Mouse (Mus musculus) midbrain, embryonic 12.5 days (tissue): Measurements from ENCODE around the gene Naaladl2. TPM values are rescaled to one million over a fixed set of nuclear protein-coding genes. Genes with fewer than 3 reads are reported as not detected.

Experiments used
- ATAC-seq: fragments of 200-750 bp; cut with Nextera tagmentation; 2 replicates; pipeline ENCODE4 v1.8.0; 2017; ENCODE audit warnings: low read depth, moderate TSS enrichment, moderate library complexity; ENCODE audit not compliant: low FRiP score
- H3K27ac ChIP-seq: fragments of 300-500 bp; sonication (generic); replicated peaks from 2 replicates; pipeline ENCODE4 v1.5.1; 2016; ENCODE audit warnings: mild to moderate bottlenecking
- H3K27me3 ChIP-seq: fragments of 300-500 bp; sonication (generic); 2 replicates; pipeline ENCODE4 v1.6.1; 2016; ENCODE audit warnings: mild to moderate bottlenecking
- H3K36me3 ChIP-seq: fragments of 300-500 bp; sonication (generic); 2 replicates; pipeline ENCODE4 v1.6.1; 2016
- H3K4me1 ChIP-seq: fragments of 300-500 bp; sonication (generic); 2 replicates; pipeline ENCODE4 v1.6.1; 2016
- H3K4me2 ChIP-seq: fragments of 300-500 bp; sonication (generic); replicated peaks from 2 replicates; pipeline ENCODE4 v1.6.1; 2016; ENCODE audit warnings: mild to moderate bottlenecking, moderate library complexity
- H3K4me3 ChIP-seq: fragments of 300-500 bp; sonication (generic); 2 replicates; pipeline ENCODE4 v1.5.1; 2016; ENCODE audit warnings: mild to moderate bottlenecking
- H3K9ac ChIP-seq: fragments of 300-500 bp; sonication (generic); replicated peaks from 2 replicates; pipeline ENCODE4 v1.6.1; 2016; ENCODE audit warnings: mild to moderate bottlenecking, moderate library complexity
- H3K9me3 ChIP-seq: fragments of 300-500 bp; sonication (generic); 2 replicates; pipeline ENCODE4 v1.6.1; 2016; ENCODE audit warnings: mild to moderate bottlenecking
- WGBS: fragments of 180-500 bp; shearing (Covaris S2); methylation state at CpG from one replicate; pipeline ENCODE4 v1.1.7; 2016; 5-methylcytosine and 5-hydroxymethylcytosine counted together
- polyA plus RNA-seq: library from polyadenylated mRNA; unstranded; fragments of >200 nt; fragmentation: Nextera tagmentation; extraction: Ambion mirVana; gene quantifications from 2 replicates; pipeline ENCODE4 v1.2.1, GENCODE M21; 2016

The Naaladl2 gene
- 0.59 and 1.0 TPM in 2 replicates for polyA plus RNA-seq

DNA sequence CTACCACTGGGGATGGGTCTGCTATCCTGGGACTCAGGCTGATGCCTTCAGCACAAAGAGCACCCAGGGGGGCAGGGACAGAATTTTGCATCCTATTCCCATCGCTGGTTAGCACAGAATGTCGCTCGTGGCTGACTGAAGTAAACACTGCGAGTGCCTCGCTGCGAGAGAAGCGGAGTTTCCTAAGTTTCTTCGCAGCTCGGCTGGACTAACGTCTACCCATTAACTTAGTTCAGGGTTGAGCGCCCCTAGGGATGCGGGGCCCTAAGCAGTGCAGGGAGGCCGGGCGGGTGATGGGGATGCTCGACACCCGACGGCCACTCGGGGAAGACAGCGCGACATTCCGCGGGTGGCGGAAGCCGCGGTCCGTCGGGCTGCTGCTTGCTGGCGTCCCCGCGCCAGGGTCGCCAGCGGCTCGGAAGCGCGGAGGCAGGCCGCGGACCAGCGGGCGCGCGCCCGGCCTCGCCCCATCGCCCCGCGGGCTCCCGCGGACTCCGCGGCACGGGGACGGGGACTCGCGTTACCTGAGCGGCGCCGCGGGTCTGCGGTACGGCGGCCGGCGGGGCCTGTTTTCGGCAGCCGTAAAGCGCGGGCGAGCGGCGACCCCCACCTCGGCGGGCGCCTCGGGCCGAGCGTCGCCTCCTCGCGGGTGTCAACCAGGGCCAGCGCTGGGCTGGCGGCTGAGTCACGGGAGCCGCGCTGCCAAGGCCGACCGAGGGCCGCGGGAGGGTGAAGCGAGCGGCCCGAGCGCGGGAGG lies at the start of gene Naaladl2:
Gene Naaladl2, minus strand, starts transcription at position 707 of the 757 bp plus-strand sequence.
- Histone ChIP-seq H3K27ac (peak within 1 kb of the TSS; percentile 79), H3K4me3 (peak within 1 kb of the TSS; percentile 70), H3K4me2 (peak within 1 kb of the TSS; percentile 68), H3K27me3 (no peaks in the 10 kb centered on the region), H3K9me3 (no peaks in the 10 kb centered on the region), H3K4me1 (peaks cover 12% of the 10 kb centered on the region), H3K36me3 (no peaks in the 10 kb centered on the region), H3K9ac (peak within 1 kb of the TSS; percentile 78)
- peak; percentile 94 for ATAC-seq
- under 1% methylated on average over 86 of the region's 93 CpGs for WGBS

DNA sequence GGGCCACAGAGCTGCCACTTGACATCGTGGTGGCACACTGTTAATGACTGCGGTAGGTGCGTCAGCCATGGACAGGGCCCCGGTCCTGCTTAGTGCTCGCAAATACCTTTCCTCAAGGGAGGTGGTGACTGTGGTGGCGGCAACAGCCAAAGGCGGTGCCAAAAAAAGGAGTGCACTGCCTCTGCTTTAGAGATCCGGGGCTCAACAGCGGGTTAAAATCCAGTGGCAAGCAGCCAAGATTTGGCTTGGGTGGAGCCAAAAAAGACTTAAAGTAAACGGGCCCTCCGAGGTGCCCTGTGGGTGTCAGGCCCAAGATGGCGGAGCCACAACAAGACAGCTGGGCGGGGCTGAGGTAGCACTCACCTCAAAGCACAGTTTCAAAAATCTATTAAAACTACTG lies 7.7 kb upstream of the Naaladl2 start:
- H3K4me3 ChIP-seq = no peak overlapping the region
- no peak overlapping the region for H3K27ac ChIP-seq
- no peak overlapping the region for H3K4me2 ChIP-seq
- H3K36me3 ChIP-seq = no peaks in the 10 kb centered on the region
- H3K9ac ChIP-seq = no peak overlapping the region
- no peaks in the 10 kb centered on the region for H3K4me1 ChIP-seq
- whole genome bisulfite sequencing = 94% methylated on average over 13 of the region's 13 CpGs
- no peak for ATAC-seq
- H3K27me3 ChIP-seq = no peaks in the 10 kb centered on the region
- peaks cover 20% of the 10 kb centered on the region for H3K9me3 ChIP-seq

DNA sequence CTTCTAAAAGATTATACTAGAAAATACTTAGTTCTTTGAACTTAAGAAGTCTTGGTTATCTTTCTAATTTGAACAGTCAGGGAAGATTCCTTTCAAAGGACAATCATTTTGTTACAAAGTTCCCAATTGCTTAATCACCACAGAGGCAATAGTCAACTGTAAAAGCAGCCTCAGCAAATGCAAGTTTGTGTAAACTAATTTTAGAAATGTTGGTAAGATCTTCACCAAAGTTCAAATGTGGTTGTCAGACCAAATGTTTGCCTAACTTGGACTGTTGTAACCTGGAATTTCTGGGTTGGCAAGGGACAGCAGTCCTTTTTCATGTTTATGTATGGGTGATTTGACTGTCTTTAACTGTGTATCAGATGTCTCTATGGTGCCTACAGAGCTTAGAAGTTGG lies 3.2 kb upstream of the Naaladl2 start:
- H3K27ac ChIP-seq = no peak overlapping the region
- H3K4me2 ChIP-seq = no peak overlapping the region
- peaks cover 13% of the 10 kb centered on the region for H3K9me3 ChIP-seq
- peaks cover 12% of the 10 kb centered on the region for H3K4me1 ChIP-seq
- no peak for ATAC-seq
- no peak overlapping the region for H3K4me3 ChIP-seq
- H3K36me3 ChIP-seq = no peaks in the 10 kb centered on the region
- H3K9ac ChIP-seq = no peak overlapping the region
- H3K27me3 ChIP-seq = no peaks in the 10 kb centered on the region

DNA sequence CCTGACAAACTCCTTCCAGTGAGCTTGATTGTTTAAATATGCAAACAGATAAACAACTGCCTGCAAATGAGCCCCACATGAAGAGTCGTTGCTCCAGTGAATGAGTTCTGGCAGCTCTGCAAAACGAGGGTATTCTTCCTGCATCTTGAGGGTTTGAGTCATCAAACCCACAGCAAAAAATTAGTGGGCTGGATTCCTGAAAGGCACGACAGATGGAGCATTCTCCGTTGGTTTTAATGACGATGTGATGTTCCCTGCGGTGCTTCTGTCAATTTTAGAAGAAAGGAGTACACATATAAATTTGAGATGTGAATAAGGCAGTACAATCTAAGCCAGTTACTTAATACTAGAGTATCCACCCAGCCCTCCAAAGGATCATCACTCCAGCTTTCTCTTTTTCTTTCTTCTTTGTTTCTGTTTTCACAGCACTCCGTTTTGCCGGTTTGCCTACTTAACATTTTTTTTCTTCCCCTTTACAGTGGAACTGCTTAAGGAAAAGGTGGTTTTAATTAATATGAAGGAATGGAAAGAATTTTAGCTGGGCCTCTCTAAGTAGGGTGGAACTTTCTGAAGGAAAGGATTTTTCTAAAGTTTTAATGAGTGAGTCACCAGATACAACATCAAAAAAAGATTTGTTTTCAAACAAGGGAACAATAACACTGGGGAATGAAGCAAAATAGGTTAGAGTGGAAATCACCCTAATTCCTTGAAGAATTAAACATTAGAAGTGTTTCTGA lies 1.1 kb upstream of the Naaladl2 start:
- Histone ChIP-seq H3K36me3 (no peaks in the 10 kb centered on the region), H3K27ac (no peak overlapping the region), H3K4me2 (peak overlapping the region; percentile 68; the same call in 1 of the 2 replicates), H3K9ac (no peak overlapping the region), H3K4me3 (no peak overlapping the region), H3K4me1 (peaks cover 12% of the 10 kb centered on the region), H3K27me3 (no peaks in the 10 kb centered on the region), H3K9me3 (peaks cover 6% of the 10 kb centered on the region; the same call in 1 of the 2 replicates)
- no peak for ATAC-seq
- 13% methylated on average over 8 of the region's 8 CpGs for WGBS

DNA sequence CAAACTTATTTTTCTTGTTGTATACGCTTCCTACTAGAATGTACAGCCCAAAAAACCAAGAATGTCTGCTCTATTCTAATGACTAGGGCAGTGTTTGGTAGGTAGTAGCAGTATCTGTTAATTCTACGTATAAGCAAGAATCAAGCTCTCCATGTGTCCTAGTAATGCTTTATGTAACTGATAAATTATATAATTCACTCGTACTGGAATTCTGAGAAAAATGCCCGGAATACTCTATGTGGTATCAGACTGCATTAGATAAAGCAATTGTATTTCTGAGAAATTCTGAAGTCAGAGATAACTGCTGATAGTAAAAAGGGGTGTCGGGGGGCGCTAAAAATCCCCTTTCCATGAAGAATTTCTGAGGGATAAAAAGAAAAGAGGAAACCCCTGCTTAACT lies 950 bp downstream of the Naaladl2 start:
- H3K4me1 ChIP-seq = peaks cover 12% of the 10 kb centered on the region
- no peaks in the 10 kb centered on the region for H3K27me3 ChIP-seq
- ATAC-seq = no peak
- H3K36me3 ChIP-seq = no peaks in the 10 kb centered on the region
- peak overlapping the region; percentile 70 for H3K4me3 ChIP-seq
- peak overlapping the region; percentile 79; the same call in 1 of the 2 replicates for H3K27ac ChIP-seq
- peak overlapping the region; percentile 78 for H3K9ac ChIP-seq
- WGBS = 48% methylated on average over 6 of the region's 6 CpGs
- H3K9me3 ChIP-seq = no peaks in the 10 kb centered on the region
- peak overlapping the region; percentile 68 for H3K4me2 ChIP-seq

DNA sequence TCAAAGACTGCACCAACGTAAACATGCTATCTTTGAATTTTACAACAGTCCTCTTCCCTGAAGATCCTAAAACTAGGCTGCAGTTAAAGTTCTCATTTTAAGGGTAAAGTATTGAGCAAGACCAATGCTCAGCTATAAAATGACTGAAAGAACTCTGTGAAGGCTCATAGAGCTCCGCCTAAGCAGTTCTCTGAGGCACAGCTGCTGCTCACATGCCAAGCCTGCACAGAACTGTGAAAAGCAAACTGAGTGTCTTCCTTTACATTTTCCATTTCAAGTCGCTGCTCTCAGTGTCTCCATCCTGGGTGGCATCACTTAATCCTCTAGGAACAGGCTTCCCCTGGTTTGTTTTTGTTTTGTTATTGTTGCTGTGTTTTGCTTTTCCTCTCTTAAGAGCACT lies 12.2 kb downstream of the Naaladl2 start:
- H3K27ac ChIP-seq = no peak overlapping the region
- WGBS = 45% methylated on average over 3 of the region's 3 CpGs
- no peak overlapping the region for H3K9ac ChIP-seq
- H3K4me3 ChIP-seq = no peak overlapping the region
- no peaks in the 10 kb centered on the region for H3K4me1 ChIP-seq
- no peak for ATAC-seq
- no peaks in the 10 kb centered on the region for H3K36me3 ChIP-seq
- H3K27me3 ChIP-seq = no peaks in the 10 kb centered on the region
- H3K4me2 ChIP-seq = no peak overlapping the region
- no peaks in the 10 kb centered on the region for H3K9me3 ChIP-seq

DNA sequence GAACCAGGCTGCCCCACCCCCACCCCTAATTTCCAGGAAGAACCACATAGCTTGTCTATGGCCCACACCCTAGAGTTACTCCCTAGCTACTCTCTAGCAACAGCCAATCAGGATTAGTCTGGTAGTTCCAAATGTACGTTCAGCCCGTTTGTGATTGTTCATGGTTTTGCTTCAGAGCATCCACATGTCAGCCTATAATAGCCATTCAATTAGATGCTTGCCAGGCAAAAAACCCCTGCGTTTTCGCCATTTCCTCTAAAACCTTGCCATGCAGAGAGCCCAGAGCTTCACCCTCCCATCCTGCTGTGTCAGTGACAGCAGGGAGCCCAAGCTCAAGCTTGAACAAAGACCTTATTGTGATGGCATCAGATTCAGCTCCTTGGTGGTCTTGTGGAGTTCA lies 16.2 kb downstream of the Naaladl2 start:
- H3K27ac ChIP-seq = no peak overlapping the region
- no peaks in the 10 kb centered on the region for H3K36me3 ChIP-seq
- H3K4me1 ChIP-seq = peaks cover 9% of the 10 kb centered on the region
- peak; percentile 79 for ATAC-seq
- 8% methylated on average over 4 of the region's 4 CpGs for WGBS
- no peaks in the 10 kb centered on the region for H3K27me3 ChIP-seq
- H3K9ac ChIP-seq = no peak overlapping the region
- H3K9me3 ChIP-seq = no peaks in the 10 kb centered on the region
- no peak overlapping the region for H3K4me3 ChIP-seq
- H3K4me2 ChIP-seq = no peak overlapping the region

DNA sequence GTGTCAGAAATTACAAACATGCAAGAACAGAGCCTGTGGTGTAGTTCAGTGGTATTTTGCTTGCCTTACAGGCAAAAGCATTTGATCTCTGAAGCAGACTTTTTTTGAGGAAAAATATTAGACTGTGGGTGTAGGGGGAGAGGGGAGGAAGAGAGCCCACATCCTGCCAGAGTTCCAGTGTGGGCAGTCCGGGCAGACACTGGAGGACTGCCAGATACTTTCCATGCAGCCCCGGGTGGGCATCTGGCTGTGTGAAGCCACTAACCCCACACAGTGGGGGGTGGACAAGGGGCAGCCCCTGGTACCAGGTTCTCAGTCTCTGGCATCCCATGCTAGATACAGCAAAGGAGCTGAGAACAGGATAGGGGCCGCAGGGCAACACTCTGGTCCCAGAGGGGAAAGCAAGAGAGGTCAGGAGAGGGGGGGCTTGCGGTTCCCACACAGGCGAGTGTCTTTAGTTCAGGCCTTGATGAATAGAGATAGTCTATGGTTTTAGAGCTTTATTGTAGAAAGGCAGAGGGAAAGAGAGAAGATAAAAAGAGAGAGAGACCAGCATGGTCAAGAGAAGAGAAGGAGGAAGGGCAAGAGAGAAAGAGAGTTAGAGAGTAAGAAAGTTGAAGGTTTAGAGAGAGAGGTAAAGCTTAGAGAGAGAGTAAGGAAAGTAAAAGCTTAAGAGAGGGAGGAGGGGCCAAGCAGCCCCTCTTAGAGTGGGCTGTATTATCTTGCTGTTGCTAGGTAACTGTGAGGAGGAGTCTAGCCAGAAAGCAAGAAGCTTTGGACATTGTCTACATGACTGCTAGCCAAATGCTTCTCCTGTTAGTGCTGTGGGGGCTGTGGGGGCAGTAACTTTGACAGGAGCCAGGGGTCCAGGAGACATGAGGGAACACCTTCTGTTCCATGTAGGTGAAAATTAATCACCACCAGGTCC lies 18.9 kb downstream of the Naaladl2 start:
- WGBS = 11% methylated on average over 5 of the region's 5 CpGs
- H3K9ac ChIP-seq = no peak overlapping the region
- H3K27me3 ChIP-seq = no peaks in the 10 kb centered on the region
- no peak overlapping the region for H3K4me2 ChIP-seq
- H3K9me3 ChIP-seq = no peaks in the 10 kb centered on the region
- H3K36me3 ChIP-seq = no peaks in the 10 kb centered on the region
- ATAC-seq = peak; percentile 79
- H3K27ac ChIP-seq = no peak overlapping the region
- no peak overlapping the region for H3K4me3 ChIP-seq
- peaks cover 9% of the 10 kb centered on the region for H3K4me1 ChIP-seq

DNA sequence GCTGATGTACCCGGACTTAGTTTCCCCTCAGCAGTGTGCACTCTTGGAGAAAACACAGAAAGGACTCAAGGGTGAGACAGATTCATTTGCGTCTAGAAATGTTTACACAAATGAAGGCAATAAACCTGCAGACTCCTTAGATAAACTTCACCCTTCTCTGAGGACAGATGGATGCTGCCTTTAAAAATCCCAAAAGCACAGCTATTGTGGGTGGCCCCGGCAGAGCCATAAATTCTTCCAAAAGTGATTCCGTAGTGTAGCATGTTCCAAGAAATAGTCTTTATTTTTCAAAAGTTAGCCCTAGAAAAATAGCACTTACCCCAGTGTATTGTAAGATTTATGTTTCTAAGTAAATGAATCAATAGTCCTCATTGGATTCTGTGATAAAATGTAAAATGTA lies 31.0 kb downstream of the Naaladl2 start:
- no peaks in the 10 kb centered on the region for H3K9me3 ChIP-seq
- H3K27me3 ChIP-seq = no peaks in the 10 kb centered on the region
- ATAC-seq = no peak
- WGBS = 93% methylated on average over 4 of the region's 4 CpGs
- H3K36me3 ChIP-seq = no peaks in the 10 kb centered on the region
- H3K27ac ChIP-seq = no peak overlapping the region
- no peak overlapping the region for H3K9ac ChIP-seq
- H3K4me3 ChIP-seq = no peak overlapping the region
- H3K4me1 ChIP-seq = no peaks in the 10 kb centered on the region
- H3K4me2 ChIP-seq = no peak overlapping the region

DNA sequence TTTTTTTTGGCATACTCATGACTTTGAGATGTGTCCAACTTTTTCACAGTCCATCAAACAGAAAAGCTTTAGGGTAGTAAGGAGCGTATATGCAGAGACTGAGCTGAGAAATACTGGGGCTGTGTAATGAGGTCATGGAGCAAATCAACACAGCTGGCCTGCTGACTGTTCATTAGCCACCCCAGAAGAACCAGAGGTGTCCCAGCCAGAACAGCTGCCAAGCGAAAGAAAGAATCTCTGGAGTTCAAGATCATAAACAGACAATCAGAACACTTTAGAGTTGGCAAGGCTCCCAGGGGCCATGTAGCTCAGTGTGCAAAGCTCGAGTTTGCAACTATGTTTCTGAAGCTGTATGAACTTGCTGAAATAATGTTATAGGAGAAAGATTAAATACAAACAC lies 35.1 kb downstream of the Naaladl2 start:
- Histone ChIP-seq H3K4me2 (no peak overlapping the region), H3K36me3 (no peaks in the 10 kb centered on the region), H3K27ac (no peak overlapping the region), H3K9me3 (no peaks in the 10 kb centered on the region), H3K4me3 (no peak overlapping the region), H3K9ac (no peak overlapping the region), H3K27me3 (no peaks in the 10 kb centered on the region), H3K4me1 (no peaks in the 10 kb centered on the region)
- 61% methylated on average over 3 of the region's 3 CpGs for WGBS
- ATAC-seq = no peak

DNA sequence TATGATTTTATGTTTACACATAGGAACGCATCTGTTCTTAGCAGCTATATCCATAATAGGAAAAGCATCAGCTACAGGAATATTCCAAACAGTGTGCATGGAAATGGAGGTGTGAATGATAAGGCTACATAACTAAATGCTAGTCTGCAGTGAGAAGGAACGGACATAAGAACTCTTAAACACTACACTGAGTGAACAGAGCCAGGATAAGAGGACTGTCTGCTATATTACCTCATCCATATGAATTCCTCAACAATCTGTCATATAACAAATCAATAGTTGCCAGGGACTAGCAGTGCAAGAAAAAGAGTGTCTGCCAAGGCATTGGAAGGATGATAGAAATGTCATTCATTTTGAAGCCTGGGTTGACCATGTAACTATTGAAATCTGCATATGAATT lies 51.1 kb downstream of the Naaladl2 start:
- ATAC-seq = no peak
- Histone ChIP-seq H3K9ac (no peak overlapping the region), H3K4me3 (no peak overlapping the region), H3K27ac (no peak overlapping the region), H3K4me1 (no peaks in the 10 kb centered on the region), H3K4me2 (no peak overlapping the region), H3K36me3 (no peaks in the 10 kb centered on the region), H3K9me3 (no peaks in the 10 kb centered on the region), H3K27me3 (no peaks in the 10 kb centered on the region)
- 93% methylated on average over 2 of the region's 2 CpGs for WGBS
